Mouse (Mus musculus): ENCODE results near the gene Pde4d. TPM values are rescaled to one million over a fixed set of nuclear protein-coding genes. Genes with fewer than 3 reads are reported as not detected.

Gene Pde4d
- total and polyA plus RNA-seq, 3 experiments, result 18.5 to 18.8 TPM; not detected in 1

- Histone ChIP-seq H3K27me3 (ENCODE audit: control insufficient read depth in 1 of 2, insufficient read depth in 2 of 2, low read length in 2 of 2) (no peaks in the 10 kb centered on the region; a peak in 1 of 4 replicates), H3K27ac (ENCODE audit: control insufficient read depth, low read depth, low read length) (no peak overlapping the region), H3K9me3 (replicated peaks; ENCODE audit: insufficient read depth, low read length) (no peaks in the 10 kb centered on the region), H3K4me3 (ENCODE audit: control insufficient read depth in 1 of 2, insufficient read depth in 1 of 2, low read depth in 2 of 2, low read length in 2 of 2) (no peak overlapping the region), H3K79me2 (ENCODE audit: control insufficient read depth, insufficient read depth, low read length, poor library complexity) (no peaks in the 10 kb centered on the region), H3K36me3 (ENCODE audit: control insufficient read depth in 1 of 2, insufficient read depth in 2 of 2, low read length in 2 of 2) (no peaks in the 10 kb centered on the region), H3K4me1 (ENCODE audit: control insufficient read depth in 1 of 2, insufficient read depth in 2 of 2, low read length in 2 of 2) (no peaks in the 10 kb centered on the region), H3K9ac (ENCODE audit: control insufficient read depth, low read depth, low read length, poor library complexity, severe bottlenecking) (no peak overlapping the region)
- TF ChIP-seq EP300 (IDR thresholded peaks at IDR 0.05; ENCODE audit: low read depth in 1 of 2, low read length in 2 of 2), result no peak
- TF ChIP-seq CHD1 (IDR thresholded peaks at IDR 0.05; ENCODE audit: low read depth, low read length), result no peak
- no peak for TF ChIP-seq RAD21 (IDR thresholded peaks at IDR 0.05; ENCODE audit: low read depth, low read length)
- TF ChIP-seq NRF1 (IDR thresholded peaks at IDR 0.05; ENCODE audit: insufficient read depth, low read depth, low read length, poor library complexity, severe bottlenecking), result no peak
- no peak for TF ChIP-seq SIN3A (IDR thresholded peaks at IDR 0.05; ENCODE audit: low read length)
- TF ChIP-seq ZKSCAN1 (IDR thresholded peaks at IDR 0.05; ENCODE audit: low read depth, low read length), result no peak
- no peak for TF ChIP-seq TAL1 (IDR thresholded peaks at IDR 0.05; ENCODE audit: low read length)
- TF ChIP-seq JUND (IDR thresholded peaks at IDR 0.05; ENCODE audit: low read depth, low read length), result no peak
- TF ChIP-seq MXI1 (IDR thresholded peaks at IDR 0.05; ENCODE audit: low read depth, low read length), result no peak
- no peak for DNase-seq (ENCODE audit: low read depth, low spot score)
These were observed 87.2 kb downstream of the Pde4d start for GRCm38 (mm10) chr13:108536951-108537350.

GRCm38 (mm10) chr13:108538760-108539369 lies 89.1 kb downstream of the Pde4d start:
- no peak for TF ChIP-seq USF2 (IDR thresholded peaks at IDR 0.05; ENCODE audit: borderline replicate concordance in 1 of 2, insufficient read depth in 1 of 2, low read depth in 1 of 2, low read length in 2 of 2)
- TF ChIP-seq TAL1 (IDR thresholded peaks at IDR 0.05; ENCODE audit: low read length), result no peak
- TF ChIP-seq NRF1 (IDR thresholded peaks at IDR 0.05; ENCODE audit: insufficient read depth, low read depth, low read length, poor library complexity, severe bottlenecking), result no peak
- no peak for TF ChIP-seq RCOR1 (IDR thresholded peaks at IDR 0.05; ENCODE audit: low read depth, low read length)
- TF ChIP-seq GATA1 (IDR thresholded peaks at IDR 0.05; ENCODE audit: low read depth, low read length), result no peak
- no peak for TF ChIP-seq TBP (IDR thresholded peaks at IDR 0.05; ENCODE audit: low read depth, low read length)
- TF ChIP-seq GABPA (IDR thresholded peaks at IDR 0.05; ENCODE audit: low read depth, low read length), result no peak
- no peak for TF ChIP-seq BHLHE40 (IDR thresholded peaks at IDR 0.05; ENCODE audit: borderline replicate concordance, low read depth, low read length)
- no peak for TF ChIP-seq CHD2 (IDR thresholded peaks at IDR 0.05; ENCODE audit: low read length)
- TF ChIP-seq USF1 (IDR thresholded peaks at IDR 0.05; ENCODE audit: low read depth, low read length), result no peak
- no peak for TF ChIP-seq ZMIZ1 (IDR thresholded peaks at IDR 0.05; ENCODE audit: low read depth, low read length)
- TF ChIP-seq MAX (IDR thresholded peaks at IDR 0.05; ENCODE audit: low read length), result no peak
- TF ChIP-seq RAD21 (IDR thresholded peaks at IDR 0.05; ENCODE audit: low read depth, low read length), result no peak
- TF ChIP-seq UBTF (IDR thresholded peaks at IDR 0.05; ENCODE audit: borderline replicate concordance, insufficient read depth, low read depth, low read length), result no peak
- no peak for TF ChIP-seq MYC (IDR thresholded peaks at IDR 0.05; ENCODE audit: low read depth, low read length)
- no peak for TF ChIP-seq MAFK (IDR thresholded peaks at IDR 0.05; ENCODE audit: borderline replicate concordance, low read depth, low read length)
- TF ChIP-seq HCFC1 (IDR thresholded peaks at IDR 0.05; ENCODE audit: low read depth, low read length), result no peak
- no peak for TF ChIP-seq ETS1 (IDR thresholded peaks at IDR 0.05; ENCODE audit: low read depth, low read length)
- no peak for TF ChIP-seq SIN3A (IDR thresholded peaks at IDR 0.05; ENCODE audit: low read length)
- TF ChIP-seq JUND (IDR thresholded peaks at IDR 0.05; ENCODE audit: low read depth, low read length), result no peak
- Histone ChIP-seq H3K27me3 (ENCODE audit: control insufficient read depth in 1 of 2, insufficient read depth in 2 of 2, low read length in 2 of 2) (no peaks in the 10 kb centered on the region), H3K9ac (ENCODE audit: control insufficient read depth, low read depth, low read length, poor library complexity, severe bottlenecking) (no peak overlapping the region), H3K4me1 (ENCODE audit: control insufficient read depth in 1 of 2, insufficient read depth in 2 of 2, low read length in 2 of 2) (no peaks in the 10 kb centered on the region), H3K79me2 (ENCODE audit: control insufficient read depth, insufficient read depth, low read length, poor library complexity) (no peaks in the 10 kb centered on the region), H3K36me3 (ENCODE audit: control insufficient read depth in 1 of 2, insufficient read depth in 2 of 2, low read length in 2 of 2) (no peaks in the 10 kb centered on the region), H3K27ac (ENCODE audit: control insufficient read depth, low read depth, low read length) (no peak overlapping the region), H3K9me3 (replicated peaks; ENCODE audit: insufficient read depth, low read length) (no peaks in the 10 kb centered on the region), H3K4me3 (ENCODE audit: control insufficient read depth in 1 of 2, insufficient read depth in 1 of 2, low read depth in 2 of 2, low read length in 2 of 2) (no peak overlapping the region)
- no peak for DNase-seq (ENCODE audit: low read depth, low spot score)

Measured in MEL (cell line).